Mouse (Mus musculus) embryo, embryonic 10 days (tissue): ENCODE measurements around the gene Rad51.

Experiments
- DNase-seq: peaks from one replicate; pipeline ENCODE4 v3.0.0-alpha.2; 2015; ENCODE audit warnings: low spot score

Rad51 gene

DNA sequence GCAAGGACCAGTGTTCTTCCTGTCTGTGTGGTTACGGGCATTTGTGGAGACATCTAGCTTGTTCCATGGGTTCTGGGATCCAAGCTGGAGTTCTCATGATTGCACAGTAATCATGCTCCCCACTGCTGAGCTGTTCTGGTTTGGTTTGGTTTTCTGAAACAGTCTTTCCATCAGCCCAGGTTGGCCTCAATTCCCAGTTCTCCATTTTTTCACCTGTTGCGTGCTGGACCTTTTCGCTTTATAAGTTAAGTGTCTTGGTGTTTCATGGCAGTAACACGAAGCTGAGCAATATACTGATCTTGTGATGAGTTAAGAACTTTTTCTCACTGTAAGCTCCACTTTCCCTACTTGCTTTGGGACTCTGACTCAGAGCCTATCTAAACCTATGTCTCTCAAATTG is 51.4 kb downstream of the Rad51 start:
- no peak for DNase-seq

DNA sequence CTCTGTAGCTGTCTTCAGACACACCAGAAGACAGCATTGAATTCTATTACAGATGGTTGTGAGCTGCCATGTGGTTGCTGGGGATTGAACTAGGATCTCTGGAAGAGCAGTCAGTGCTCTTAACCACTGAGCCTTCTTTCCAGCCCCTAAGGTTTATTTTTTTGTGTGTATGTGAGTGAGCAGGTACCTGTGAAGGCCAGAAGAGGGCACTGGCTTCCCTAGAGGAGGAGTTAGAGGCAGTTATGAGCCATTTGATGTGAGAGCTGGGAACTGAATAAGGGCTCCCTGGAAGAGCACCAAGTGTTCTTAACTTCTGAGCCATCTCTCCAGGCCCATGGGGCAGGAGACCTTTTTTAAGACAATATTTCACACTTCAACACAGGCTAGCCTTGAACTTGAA is 52.8 kb downstream of the Rad51 start:
- no peak for DNase-seq

GRCm38 (mm10) chr2:119166901-119167865 is 54.6 kb downstream of the Rad51 start, which contains the start of gene Gchfr:
TSS of gene Gchfr (plus strand) at chr2:119167773.
- peak; percentile 81 for DNase-seq

- DNase-seq = no peak
Measured at GRCm38 (mm10) chr2:119167866-119168256, 55.3 kb downstream of the Rad51 start.

GRCm38 (mm10) chr2:119170282-119170681 is 57.7 kb downstream of the Rad51 start:
- no peak for DNase-seq

- DNase-seq = peak; percentile 58
Measured at GRCm38 (mm10) chr2:119171574-119171973, 59.0 kb downstream of the Rad51 start.

DNA sequence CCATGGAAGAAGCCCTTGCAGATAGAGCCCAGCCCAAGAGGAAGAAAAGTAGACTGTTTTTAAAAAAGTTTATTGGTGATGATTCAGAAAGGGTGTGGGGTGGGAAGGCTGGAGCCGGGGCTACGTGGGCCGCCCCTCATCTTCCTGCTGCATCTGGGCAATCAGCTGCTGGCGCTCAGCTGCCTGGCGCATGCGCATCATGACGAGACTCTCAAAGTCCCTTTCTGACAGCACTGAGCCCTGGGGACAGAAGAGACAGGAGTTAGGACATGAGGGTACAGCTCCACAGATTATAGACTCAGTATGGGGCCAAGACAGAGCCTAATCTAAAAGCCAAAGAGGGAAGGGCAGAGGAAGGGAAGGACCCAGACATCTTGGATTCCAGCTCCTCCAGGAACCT is 59.9 kb downstream of the Rad51 start:
- no peak for DNase-seq

DNA sequence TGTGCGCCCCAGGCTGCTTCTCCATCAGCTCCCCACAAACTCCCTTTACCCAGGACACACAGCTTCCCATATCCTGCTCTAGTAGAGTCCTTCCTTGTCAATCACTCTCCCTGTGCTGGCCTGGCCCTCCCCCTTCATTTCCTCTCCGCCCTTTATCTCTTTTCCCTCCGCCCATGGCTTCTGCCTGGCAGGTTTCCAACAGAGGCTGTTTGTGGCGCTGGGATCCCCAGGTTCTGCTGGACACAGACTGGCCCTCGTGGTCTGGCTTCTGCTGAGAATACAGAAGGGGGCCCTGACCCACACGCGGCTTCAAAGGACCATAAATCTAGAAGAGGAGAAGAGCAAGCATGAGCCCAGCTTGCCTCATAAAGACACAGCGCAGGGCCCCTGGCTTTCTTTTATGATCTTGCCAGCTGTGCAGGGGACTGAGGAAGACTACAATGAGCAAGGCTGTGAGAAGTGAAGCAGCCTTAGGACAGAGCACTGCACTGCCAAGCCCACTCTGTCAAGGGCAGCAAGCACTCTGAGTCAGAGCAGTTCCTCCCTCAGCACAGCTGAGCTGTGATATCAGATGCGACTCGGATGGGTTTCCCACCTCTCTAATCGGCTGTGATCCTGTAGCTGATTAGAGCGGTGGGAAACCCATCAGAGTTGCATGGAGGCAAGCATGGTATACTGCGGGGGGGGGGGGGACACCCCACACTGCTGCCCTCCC is 60.4 kb downstream of the Rad51 start:
- peak; percentile 55 for DNase-seq

GRCm38 (mm10) chr2:119173991-119174651 is 61.5 kb downstream of the Rad51 start, which contains the start of gene Gm14137:
TSS of gene Gm14137 (plus strand) at chr2:119174509.
- no peak for DNase-seq

GRCm38 (mm10) chr2:119174866-119175265 is 62.3 kb downstream of the Rad51 start:
- DNase-seq = no peak

- no peak for DNase-seq
Measured at GRCm38 (mm10) chr2:119175614-119176013, 63.0 kb downstream of the Rad51 start.

GRCm38 (mm10) chr2:119176761-119177160 is 64.2 kb downstream of the Rad51 start:
- no peak for DNase-seq

- DNase-seq = no peak
Measured at GRCm38 (mm10) chr2:119177384-119177939, 64.9 kb downstream of the Rad51 start.

- DNase-seq = no peak
Measured at GRCm38 (mm10) chr2:119182914-119183313, 70.3 kb downstream of the Rad51 start.

GRCm38 (mm10) chr2:119189029-119189710 is 76.6 kb downstream of the Rad51 start:
- peak; percentile 84 for DNase-seq

DNA sequence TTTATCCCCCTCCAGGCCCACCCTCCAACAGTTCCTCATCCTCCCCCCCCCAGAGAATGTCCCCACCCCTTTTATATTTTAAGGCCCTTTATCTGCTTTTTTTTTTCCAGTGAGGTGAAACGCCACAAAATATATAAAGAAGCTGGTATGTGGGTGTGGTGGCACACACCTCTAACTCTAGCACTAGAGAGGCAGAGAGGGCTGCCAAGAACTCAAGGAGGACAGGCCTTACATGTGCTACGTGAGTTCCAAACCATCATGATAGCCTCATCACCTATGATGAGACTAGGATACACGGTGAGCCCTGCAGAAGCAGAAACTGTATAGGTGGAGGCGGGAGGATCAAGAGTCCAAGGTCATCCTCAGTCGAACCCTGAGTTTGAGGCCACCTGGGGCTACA is 78.4 kb downstream of the Rad51 start:
- DNase-seq = no peak

DNA sequence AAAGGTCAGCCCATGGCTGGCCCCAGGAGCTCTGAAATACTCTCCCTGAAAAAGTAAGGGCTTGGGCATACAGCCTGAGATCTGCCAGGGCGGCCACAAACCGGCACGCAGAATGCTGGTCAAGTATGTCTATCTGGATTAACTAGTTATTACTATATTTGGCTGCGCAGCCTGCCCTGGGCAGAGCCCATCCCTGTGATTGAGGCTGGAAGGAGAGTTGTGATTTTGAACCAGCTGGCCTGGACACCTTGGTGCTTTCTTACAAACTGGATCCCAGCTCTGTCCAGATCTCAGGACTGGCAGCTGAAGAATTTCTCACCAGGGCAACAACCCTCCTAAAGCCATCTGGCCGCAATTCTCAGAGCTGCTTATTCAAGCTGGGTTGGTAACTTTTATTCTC is 81.5 kb downstream of the Rad51 start:
- no peak for DNase-seq

DNA sequence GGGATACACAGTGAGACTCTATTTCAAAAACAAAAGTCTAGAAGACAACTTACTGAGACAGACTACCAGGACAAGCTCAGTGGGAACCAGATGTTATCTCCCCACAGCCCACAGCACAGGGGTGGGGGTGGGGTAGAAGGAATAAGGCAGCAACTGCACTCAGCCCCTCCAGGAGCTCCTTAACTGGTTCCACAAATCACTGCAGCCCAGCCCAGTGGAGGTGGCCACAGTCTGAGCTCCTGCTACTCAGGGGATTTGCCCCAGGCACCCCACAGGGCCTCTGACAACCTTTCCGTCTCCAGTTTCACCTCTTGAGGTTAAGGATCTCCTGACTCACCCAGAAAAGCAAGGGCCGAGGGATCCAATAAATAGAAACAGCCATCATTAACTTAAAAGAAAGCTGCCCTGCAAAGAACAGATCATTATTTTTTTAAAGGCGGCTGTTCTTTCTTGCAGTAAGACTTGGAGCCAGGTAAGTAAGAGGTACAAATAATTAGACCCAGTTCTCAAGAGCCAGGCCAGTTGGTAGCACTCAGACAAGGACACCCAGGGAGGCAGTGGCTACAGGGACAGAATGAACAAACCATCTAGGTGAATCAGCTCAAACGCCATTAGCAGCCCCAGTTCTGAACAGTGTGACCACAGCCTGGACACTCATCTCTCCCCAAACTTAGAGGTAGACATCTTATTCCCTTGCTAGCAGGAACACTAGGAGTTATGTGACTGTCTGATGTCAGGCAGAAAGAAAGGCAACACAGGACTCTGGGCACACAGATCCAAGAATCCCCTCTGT is 83.9 kb downstream of the Rad51 start:
- DNase-seq = peak; percentile 43
